Mouse (Mus musculus) megakaryocyte, embryonic 14.5 days (primary cell): ENCODE measurements at regions not wholly inside any gene's neighbourhood (a gene's known extent, or its start where the extent isn't known, plus 50 kb on each side); places are given as distances from the start of the nearest gene placed in this dataset.

Experiments
- FLI1 ChIP-seq: IDR thresholded peaks from 2 replicates; pipeline ENCODE4 v1.6.1; 2012; ENCODE audit warnings: low read length, inconsistent platforms, mixed read lengths
- GATA1 ChIP-seq: IDR thresholded peaks from 3 replicates; pipeline ENCODE4 v1.6.1; 2012; ENCODE audit warnings: mixed read lengths, low read length, inconsistent platforms, borderline replicate concordance

DNA sequence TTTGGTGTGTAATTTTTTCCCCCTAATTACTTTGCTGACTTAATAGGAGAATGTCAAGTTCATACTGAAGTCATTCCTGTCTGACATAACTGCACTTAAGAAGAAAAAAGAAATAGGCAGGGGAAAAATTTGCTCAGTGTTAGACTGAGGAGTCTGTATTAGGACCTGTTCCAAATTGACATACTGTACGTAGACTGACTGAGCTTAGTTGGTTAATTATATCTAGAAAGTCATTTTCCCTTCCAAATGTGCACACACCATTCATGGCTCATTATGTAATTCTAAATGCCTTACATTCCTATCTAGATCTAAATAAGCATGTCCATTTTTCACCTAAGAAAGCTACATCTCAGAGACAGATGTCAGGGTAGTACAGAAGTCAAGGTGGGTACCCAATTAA, 435.6 kb upstream of the Htr2a start:
- no peak for TF ChIP-seq GATA1
- no peak for TF ChIP-seq FLI1
